Mouse (Mus musculus): ENCODE results near the gene Ap2a1.

GRCm38 (mm10) chr7:44888256-44889105 is 40.8 kb downstream of the Ap2a1 start:
- TF ChIP-seq POLR2A (IDR thresholded peaks at IDR 0.05; ENCODE audit: insufficient read depth, low read length) = no peak
- no peak for TF ChIP-seq CTCF (IDR thresholded peaks at IDR 0.05; ENCODE audit: low read depth, low read length)
- no peak for TF ChIP-seq EP300 (IDR thresholded peaks at IDR 0.05; ENCODE audit: insufficient read depth, low read depth, low read length)
